Mouse (Mus musculus): ENCODE data around the gene Crtc2.

DNA sequence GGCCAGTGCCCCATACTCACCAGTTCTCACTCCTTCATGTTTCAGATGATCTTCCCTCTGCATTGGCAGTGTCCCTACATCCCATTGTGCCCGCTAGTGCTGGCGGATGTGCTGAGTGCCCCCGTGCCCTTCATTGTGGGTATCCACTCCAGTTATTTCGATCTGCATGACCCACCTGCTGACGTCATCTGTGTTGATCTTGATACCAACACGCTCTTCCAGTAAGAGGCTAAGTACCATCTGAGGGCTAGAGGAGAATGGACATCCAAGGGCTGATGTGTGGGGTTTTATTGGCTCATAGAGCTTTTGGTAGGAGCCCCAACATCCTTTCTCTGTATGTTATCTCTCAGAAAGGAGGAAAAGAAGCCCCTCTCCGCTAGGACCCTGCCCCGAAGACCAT lies 16.8 kb downstream of the Crtc2 start:
- TF ChIP-seq CTCF (IDR thresholded peaks at IDR 0.05; ENCODE audit: insufficient read depth, low read depth, low read length) (no peak), POLR2A (IDR thresholded peaks at IDR 0.05; ENCODE audit: insufficient read depth, low read depth, low read length) (no peak)
